Mouse (Mus musculus) bone marrow macrophage, adult 2 months (primary cell): Measurements from ENCODE around the gene Ppp1r15a. TPM values are rescaled to one million over a fixed set of nuclear protein-coding genes. Genes with fewer than 3 reads are reported as not detected.
"Not testable (repeated sequence)": the region's sequence is repeated elsewhere in the genome, so short reads cannot be mapped to it uniquely, and the experiment has no call there.

Experiments
- H3K27ac ChIP-seq: 2 replicates; pipeline ENCODE4 v1.5.1; 2012; ENCODE audit warnings: low read depth, low read length; ENCODE audit not compliant: insufficient read depth
- H3K4me1 ChIP-seq: 2 replicates; pipeline ENCODE4 v1.6.1; 2012; ENCODE audit warnings: low read length; ENCODE audit not compliant: control insufficient read depth, insufficient read depth
- H3K4me3 ChIP-seq: 2 replicates; pipeline ENCODE4 v1.5.1; 2012; ENCODE audit warnings: mild to moderate bottlenecking, low read length, moderate library complexity; ENCODE audit not compliant: insufficient read depth
- CTCF ChIP-seq: IDR thresholded peaks from 2 replicates; pipeline ENCODE4 v1.5.1; 2012; ENCODE audit warnings: low read depth, mild to moderate bottlenecking, low read length, moderate library complexity
- POLR2A ChIP-seq: IDR thresholded peaks from 2 replicates; pipeline ENCODE4 v1.6.1; 2012; ENCODE audit warnings: mild to moderate bottlenecking, low read depth, low read length, borderline replicate concordance
- polyA plus RNA-seq: library from polyadenylated mRNA; stranded (reverse); fragments of >200 nt; gene quantifications from 2 replicates; pipeline ENCODE4 v1.2.4, GENCODE M21; 2012; ENCODE audit not compliant: missing spikeins, insufficient read depth, insufficient read length

Ppp1r15a gene
- polyA plus RNA-seq, 1 experiment = 26.7 TPM

DNA sequence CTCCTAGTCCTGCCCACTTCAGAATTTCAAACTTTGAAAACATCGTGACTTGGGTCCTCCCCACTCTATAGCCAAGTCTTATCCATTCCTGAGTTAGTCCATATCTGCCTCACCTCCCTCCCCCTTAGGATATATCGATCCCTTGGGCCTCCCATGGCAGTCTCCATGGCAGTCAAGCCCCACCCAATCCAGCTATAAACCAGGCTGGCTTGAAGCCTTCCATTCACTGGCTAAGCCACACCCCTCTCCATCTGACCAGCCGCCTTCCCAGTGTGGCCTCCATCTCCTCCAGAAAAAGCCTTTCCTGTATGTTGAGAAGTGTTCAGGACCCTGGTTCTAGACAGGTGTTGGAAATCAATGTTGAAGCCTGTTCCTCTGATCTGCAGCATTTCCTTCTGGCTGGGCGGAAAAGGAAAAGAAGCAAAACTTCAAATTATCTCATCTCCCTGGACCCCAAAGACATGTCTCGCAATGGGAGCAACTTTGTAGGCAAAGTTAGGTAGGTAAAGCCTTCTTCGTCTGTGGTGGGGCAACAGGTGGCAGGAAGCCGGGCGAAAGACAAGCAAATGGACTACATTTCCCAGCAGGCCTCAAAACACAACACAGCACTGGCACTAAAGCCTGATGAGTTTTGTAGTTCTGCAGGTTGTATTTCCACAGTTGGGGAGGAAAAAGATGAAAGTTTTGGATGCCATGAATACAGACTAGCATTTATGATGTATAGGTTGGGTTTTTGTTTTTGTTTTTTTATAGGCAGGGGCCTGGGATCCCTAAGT is 6.5 kb downstream of the Ppp1r15a start:
- H3K4me3 ChIP-seq = no peak overlapping the region
- no peak for TF ChIP-seq CTCF
- TF ChIP-seq POLR2A = no peak
- H3K27ac ChIP-seq = no peak overlapping the region
- H3K4me1 ChIP-seq = peaks cover 6% of the 10 kb centered on the region; the same call in 1 of the 2 replicates

DNA sequence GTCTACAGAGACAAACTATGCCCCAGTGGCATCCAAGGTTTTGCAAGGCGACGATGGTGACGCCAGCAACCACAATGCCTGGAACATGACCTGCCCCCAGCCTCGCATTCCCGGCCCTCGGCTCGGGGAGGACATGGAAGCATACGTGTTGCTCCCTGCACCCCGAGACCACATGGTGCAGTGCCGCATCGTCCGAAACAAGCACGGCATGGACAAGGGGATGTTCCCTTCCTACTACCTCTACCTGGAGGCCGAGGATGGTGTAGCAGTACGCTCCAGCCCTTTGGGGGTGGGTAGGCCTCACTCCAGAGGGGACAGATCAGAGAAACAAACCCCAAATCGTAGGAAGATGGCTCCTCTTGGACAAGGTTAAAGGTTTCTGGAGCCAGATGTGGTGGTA is 7.5 kb downstream of the Ppp1r15a start:
- Histone ChIP-seq H3K27ac (no peak overlapping the region), H3K4me1 (peaks cover 6% of the 10 kb centered on the region; the same call in 1 of the 2 replicates), H3K4me3 (no peak overlapping the region)
- TF ChIP-seq CTCF (no peak), POLR2A (no peak)

DNA sequence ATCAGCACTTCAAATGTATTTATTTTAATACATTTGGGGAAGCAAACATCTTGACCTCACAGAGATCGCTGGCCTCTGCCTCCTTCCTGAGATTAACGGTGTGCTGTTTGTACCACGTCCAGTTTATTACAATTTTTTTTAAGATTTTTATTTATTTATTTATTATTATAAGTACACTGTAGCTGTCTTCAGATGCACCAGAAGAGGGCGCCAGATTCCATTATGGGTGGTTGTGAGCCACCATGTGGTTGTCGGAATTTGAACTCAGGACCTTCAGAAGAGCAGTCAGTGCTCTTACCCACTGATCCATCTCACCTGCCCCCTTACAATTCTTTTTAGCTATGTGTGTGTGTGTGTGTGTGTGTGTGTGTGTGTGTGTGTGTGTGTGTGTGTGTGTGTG is 9.2 kb downstream of the Ppp1r15a start:
- not testable (repeated sequence) for H3K4me3 ChIP-seq, H3K27ac ChIP-seq, H3K4me1 ChIP-seq

GRCm38 (mm10) chr7:45515436-45515835 is 10.6 kb downstream of the Ppp1r15a start:
- TF ChIP-seq POLR2A (no peak), CTCF (no peak)
- no peak overlapping the region for H3K4me3 ChIP-seq
- no peak overlapping the region for H3K27ac ChIP-seq
- no peaks in the 10 kb centered on the region for H3K4me1 ChIP-seq

- TF ChIP-seq POLR2A (no peak), CTCF (no peak)
- H3K4me3 ChIP-seq = no peak overlapping the region
- no peak overlapping the region for H3K27ac ChIP-seq
- H3K4me1 ChIP-seq = peaks cover 2% of the 10 kb centered on the region
Observed at GRCm38 (mm10) chr7:45514411-45514810, 11.7 kb downstream of the Ppp1r15a start.

GRCm38 (mm10) chr7:45509912-45510787 is 15.9 kb downstream of the Ppp1r15a start, which contains the start of gene Nucb1:
Gene Nucb1 (minus strand): TSS chr7:45510406.
- Histone ChIP-seq H3K27ac (peak within 1 kb of the TSS; percentile 95), H3K4me1 (peaks cover 18% of the 10 kb centered on the region), H3K4me3 (peak within 1 kb of the TSS; percentile 77)
- TF ChIP-seq CTCF = no peak
- TF ChIP-seq POLR2A = no peak; the same call in 1 of the 2 replicates

DNA sequence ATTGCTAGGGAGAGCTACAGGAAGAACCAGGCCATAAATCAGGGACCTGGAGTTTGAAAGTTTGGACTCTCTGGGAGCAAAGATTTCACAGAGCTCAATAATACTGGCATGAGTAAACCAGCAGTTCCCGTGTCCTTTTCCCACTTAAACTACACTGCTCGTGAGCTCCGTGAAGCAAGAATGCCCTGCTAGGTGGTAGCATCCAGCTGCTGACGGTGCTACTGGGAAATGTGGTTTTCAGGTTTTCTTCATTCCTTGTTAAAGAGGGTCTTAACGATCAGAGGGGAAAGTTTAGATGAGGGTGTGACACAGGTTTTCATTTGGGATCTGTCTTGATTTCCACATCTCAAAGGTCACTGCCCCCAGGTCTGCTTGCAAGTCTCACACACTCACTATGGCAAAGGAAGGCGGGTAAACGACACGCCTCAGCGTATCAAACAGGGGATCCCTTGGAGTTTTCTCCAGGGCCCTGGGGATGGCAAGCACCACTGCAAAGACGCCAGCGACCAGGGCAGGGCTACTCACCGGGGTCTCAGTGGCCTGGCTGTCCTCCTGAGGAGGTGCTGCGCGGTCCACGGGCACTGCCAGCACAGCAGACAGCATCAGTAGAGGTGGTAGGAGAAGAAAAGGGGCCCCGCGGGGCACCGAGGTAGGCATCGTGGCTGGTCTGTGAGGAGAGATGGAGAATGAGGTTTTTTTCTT is 16.7 kb downstream of the Ppp1r15a start:
- peak overlapping the region; percentile 77 for H3K4me3 ChIP-seq
- H3K27ac ChIP-seq = no peak overlapping the region
- H3K4me1 ChIP-seq = peaks cover 18% of the 10 kb centered on the region
- TF ChIP-seq CTCF = no peak

- no peak for TF ChIP-seq POLR2A
- H3K27ac ChIP-seq = no peak overlapping the region
- 0 out of 2 replicates have a peak overlapping the region, but pooled peaks have one; percentile 77 for H3K4me3 ChIP-seq
- H3K4me1 ChIP-seq = peaks cover 18% of the 10 kb centered on the region
Observed at GRCm38 (mm10) chr7:45508561-45508960, 17.5 kb downstream of the Ppp1r15a start.

- Histone ChIP-seq H3K4me1 (peaks cover 18% of the 10 kb centered on the region), H3K27ac (no peak overlapping the region), H3K4me3 (no peak overlapping the region)
- TF ChIP-seq CTCF (no peak), POLR2A (no peak)
Observed at GRCm38 (mm10) chr7:45507583-45507982, 18.5 kb downstream of the Ppp1r15a start.
